Mouse (Mus musculus) MEL (cell line): ENCODE data around the gene Pigl. TPM values are rescaled to one million over a fixed set of nuclear protein-coding genes. Genes with fewer than 3 reads are reported as not detected.
A peak's percentile ranks its signal among the peaks of the same experiment; 100 is the strongest.

ENCODE experiments used
- DNase-seq: peaks from one replicate; pipeline ENCODE4 v3.0.0; 2011; ENCODE audit warnings: low read depth, low spot score
- H3K27ac ChIP-seq: 2 replicates; pipeline ENCODE4 v1.5.1; 2012; ENCODE audit warnings: low read depth, mild to moderate bottlenecking, control low read depth, low read length, moderate library complexity; ENCODE audit not compliant: control insufficient read depth
- H3K27me3 ChIP-seq, 2 experiments: fragments of 150-350 bp in 1 of 2; sonication (generic) in 1 of 2; 2 replicates each; pipeline ENCODE4 v1.6.1; 2012; ENCODE audit warnings: low read length in 2 of 2, mild to moderate bottlenecking in 2 of 2, improper control_type of control experiment in 1 of 2, moderate library complexity in 1 of 2; ENCODE audit not compliant: insufficient read depth in 2 of 2, control insufficient read depth in 1 of 2
- H3K36me3 ChIP-seq, 2 experiments: 2 replicates each; pipeline ENCODE4 v1.6.1; 2012 to 2014; ENCODE audit warnings: low read length in 2 of 2, improper control_type of control experiment in 1 of 2, inconsistent platforms in 1 of 2, mild to moderate bottlenecking in 1 of 2; ENCODE audit not compliant: insufficient read depth in 2 of 2, control insufficient read depth in 1 of 2
- H3K4me1 ChIP-seq, 2 experiments: fragments of 150-350 bp in 1 of 2; sonication (generic) in 1 of 2; 2 replicates each; pipeline ENCODE4 v1.6.1; 2012; ENCODE audit warnings: low read length in 2 of 2, improper control_type of control experiment in 1 of 2, mild to moderate bottlenecking in 1 of 2; ENCODE audit not compliant: insufficient read depth in 2 of 2, control insufficient read depth in 1 of 2
- H3K4me3 ChIP-seq, 2 experiments: fragments of 150-350 bp in 1 of 2; sonication (generic) in 1 of 2; 2 replicates each; pipeline ENCODE4 v1.5.1; 2012; ENCODE audit warnings: low read depth in 2 of 2, low read length in 2 of 2, mild to moderate bottlenecking in 2 of 2, moderate library complexity in 2 of 2, control low read depth in 1 of 2, improper control_type of control experiment in 1 of 2; ENCODE audit not compliant: control insufficient read depth in 1 of 2, insufficient read depth in 1 of 2
- H3K79me2 ChIP-seq: 2 replicates; pipeline ENCODE4 v1.6.1; 2012; ENCODE audit warnings: mild to moderate bottlenecking, low read length, moderate library complexity; ENCODE audit not compliant: control insufficient read depth, poor library complexity, insufficient read depth
- H3K9ac ChIP-seq: 2 replicates; pipeline ENCODE4 v1.6.1; 2012; ENCODE audit warnings: low read depth, mild to moderate bottlenecking, control low read depth, low read length, moderate library complexity; ENCODE audit not compliant: control insufficient read depth, poor library complexity, severe bottlenecking
- H3K9me3 ChIP-seq: fragments of 150-350 bp; sonication (generic); replicated peaks from 2 replicates; pipeline ENCODE4 v1.6.1; 2012; ENCODE audit warnings: mild to moderate bottlenecking, low read length, improper control_type of control experiment, moderate library complexity; ENCODE audit not compliant: insufficient read depth
- CHD1 ChIP-seq: IDR thresholded peaks from 2 replicates; pipeline ENCODE4 v1.6.1; 2012; ENCODE audit warnings: low read depth, mild to moderate bottlenecking, inconsistent platforms, low read length, improper control_type of control experiment
- CHD2 ChIP-seq: IDR thresholded peaks from 2 replicates; pipeline ENCODE4 v1.6.1; 2011; ENCODE audit warnings: low read length, improper control_type of control experiment
- ELF1 ChIP-seq: IDR thresholded peaks from 2 replicates; pipeline ENCODE4 v1.6.1; 2014; ENCODE audit warnings: low read depth, mild to moderate bottlenecking, inconsistent platforms, low read length, improper control_type of control experiment, moderate library complexity
- EP300 ChIP-seq, 2 experiments: IDR thresholded peaks; 2 replicates each; pipeline ENCODE4 v1.6.1; 2011; ENCODE audit warnings: improper control_type of control experiment in 2 of 2, low read length in 2 of 2, low read depth in 1 of 2, mild to moderate bottlenecking in 1 of 2
- ETS1 ChIP-seq: IDR thresholded peaks from 2 replicates; pipeline ENCODE4 v1.6.1; 2012; ENCODE audit warnings: low read depth, mild to moderate bottlenecking, inconsistent platforms, low read length, improper control_type of control experiment, moderate library complexity
- GATA1 ChIP-seq: IDR thresholded peaks from 2 replicates; pipeline ENCODE4 v1.6.1; 2011; ENCODE audit warnings: low read depth, low read length, improper control_type of control experiment
- HCFC1 ChIP-seq: IDR thresholded peaks from 2 replicates; pipeline ENCODE4 v1.6.1; 2012; ENCODE audit warnings: low read depth, mild to moderate bottlenecking, inconsistent platforms, low read length, improper control_type of control experiment, moderate library complexity
- JUND ChIP-seq: IDR thresholded peaks from 2 replicates; pipeline ENCODE4 v1.6.1; 2011; ENCODE audit warnings: low read depth, mild to moderate bottlenecking, improper control_type of control experiment, low read length
- MAFK ChIP-seq: IDR thresholded peaks from 2 replicates; pipeline ENCODE4 v1.6.1; 2011; ENCODE audit warnings: low read depth, mild to moderate bottlenecking, low read length, improper control_type of control experiment, borderline replicate concordance
- MAX ChIP-seq: IDR thresholded peaks from 2 replicates; pipeline ENCODE4 v1.6.1; 2011; ENCODE audit warnings: low read length, improper control_type of control experiment
- MYB ChIP-seq: IDR thresholded peaks from 2 replicates; pipeline ENCODE4 v1.6.1; 2011; ENCODE audit warnings: mild to moderate bottlenecking, low read depth, low read length, improper control_type of control experiment
- MYC ChIP-seq: IDR thresholded peaks from 2 replicates; pipeline ENCODE4 v1.6.1; 2011; ENCODE audit warnings: low read depth, mild to moderate bottlenecking, low read length, improper control_type of control experiment, moderate library complexity
- NELFE ChIP-seq: IDR thresholded peaks from 2 replicates; pipeline ENCODE4 v1.6.1; 2011; ENCODE audit warnings: low read depth, low read length, improper control_type of control experiment
- NRF1 ChIP-seq: IDR thresholded peaks from 2 replicates; pipeline ENCODE4 v1.6.1; 2014; ENCODE audit warnings: low read depth, mild to moderate bottlenecking, inconsistent platforms, low read length, improper control_type of control experiment, moderate library complexity; ENCODE audit not compliant: poor library complexity, insufficient read depth, severe bottlenecking
- POLR2AphosphoS2 ChIP-seq: IDR thresholded peaks from 2 replicates; pipeline ENCODE4 v1.6.1; 2011; ENCODE audit warnings: low read length, improper control_type of control experiment
- POLR2AphosphoS5 ChIP-seq: IDR thresholded peaks from 2 replicates; pipeline ENCODE4 v1.6.1; 2012; ENCODE audit warnings: low read depth, borderline replicate concordance, mild to moderate bottlenecking, inconsistent platforms, low read length, moderate library complexity, mixed read lengths
- RAD21 ChIP-seq: IDR thresholded peaks from 2 replicates; pipeline ENCODE4 v1.6.1; 2011; ENCODE audit warnings: mild to moderate bottlenecking, low read depth, low read length, improper control_type of control experiment
- RCOR1 ChIP-seq: IDR thresholded peaks from 2 replicates; pipeline ENCODE4 v1.6.1; 2012; ENCODE audit warnings: low read depth, mild to moderate bottlenecking, inconsistent platforms, low read length, improper control_type of control experiment
- SIN3A ChIP-seq: IDR thresholded peaks from 2 replicates; pipeline ENCODE4 v1.6.1; 2012; ENCODE audit warnings: low read length, improper control_type of control experiment, inconsistent platforms
- SMC3 ChIP-seq: IDR thresholded peaks from 2 replicates; pipeline ENCODE4 v1.6.1; 2011; ENCODE audit warnings: low read depth, low read length, improper control_type of control experiment
- TAL1 ChIP-seq: IDR thresholded peaks from 2 replicates; pipeline ENCODE4 v1.6.1; 2012; ENCODE audit warnings: mild to moderate bottlenecking, inconsistent platforms, low read length, moderate library complexity, mixed read lengths
- TCF12 ChIP-seq: IDR thresholded peaks from 2 replicates; pipeline ENCODE4 v1.6.1; 2014; ENCODE audit warnings: low read depth, mild to moderate bottlenecking, inconsistent platforms, low read length, improper control_type of control experiment, moderate library complexity
- USF1 ChIP-seq: IDR thresholded peaks from 2 replicates; pipeline ENCODE4 v1.6.1; 2014; ENCODE audit warnings: low read depth, mild to moderate bottlenecking, inconsistent platforms, low read length, improper control_type of control experiment, moderate library complexity
- USF2 ChIP-seq, 2 experiments: IDR thresholded peaks; 2 replicates each; pipeline ENCODE4 v1.6.1; 2011 to 2012; ENCODE audit warnings: improper control_type of control experiment in 2 of 2, low read length in 2 of 2, borderline replicate concordance in 1 of 2, inconsistent platforms in 1 of 2, low read depth in 1 of 2, mild to moderate bottlenecking in 1 of 2; ENCODE audit not compliant: insufficient read depth in 1 of 2
- ZKSCAN1 ChIP-seq: IDR thresholded peaks from 2 replicates; pipeline ENCODE4 v1.6.1; 2012; ENCODE audit warnings: low read depth, mild to moderate bottlenecking, inconsistent platforms, low read length, improper control_type of control experiment, moderate library complexity
- ZNF384 ChIP-seq: IDR thresholded peaks from 2 replicates; pipeline ENCODE4 v1.6.1; 2012; ENCODE audit warnings: low read depth, mild to moderate bottlenecking, inconsistent platforms, low read length, improper control_type of control experiment
- polyA plus RNA-seq, 2 experiments: library from polyadenylated mRNA; stranded (reverse) in 1 of 2; unstranded in 1 of 2; fragments of >175 nt in 1 of 2; fragments of >200 nt in 1 of 2; gene quantifications; 2 replicates each; pipeline versions ENCODE4 v1.2.1 to v1.2.4; 2012; ENCODE audit warnings: low replicate concordance in 2 of 2, low read depth in 1 of 2; ENCODE audit not compliant: insufficient read length in 2 of 2, insufficient read depth in 1 of 2, missing spikeins in 1 of 2
- total RNA-seq: library from RNA; depleted of rRNA; stranded (reverse); fragments of 300-350 nt; gene quantifications from 2 replicates; pipeline ENCODE4 v1.2.3, GENCODE M21; 2012

Pigl gene
- total and polyA plus RNA-seq, 3 experiments = 2.0 to 4.1 TPM; not detected in 1

- no peak for TF ChIP-seq NELFE
- TF ChIP-seq NRF1 = no peak
- no peak for TF ChIP-seq MYB
- no peak for TF ChIP-seq RCOR1
- TF ChIP-seq CHD2 = no peak
- TF ChIP-seq SMC3 = no peak
- peak in 1 of 2 experiments; percentile 45; a peak in 2 of 4 replicates for TF ChIP-seq EP300 (IDR thresholded peaks at IDR 0.05; ENCODE audit: low read depth in 1 of 2, low read length in 2 of 2)
- TF ChIP-seq HCFC1 = no peak
- no peak for TF ChIP-seq USF2 (IDR thresholded peaks at IDR 0.05; ENCODE audit: borderline replicate concordance in 1 of 2, insufficient read depth in 1 of 2, low read depth in 1 of 2, low read length in 2 of 2)
- no peak for TF ChIP-seq CHD1
Observed at GRCm38 (mm10) chr11:62486949-62487348, 28.7 kb downstream of the Pigl start (continued).

DNA sequence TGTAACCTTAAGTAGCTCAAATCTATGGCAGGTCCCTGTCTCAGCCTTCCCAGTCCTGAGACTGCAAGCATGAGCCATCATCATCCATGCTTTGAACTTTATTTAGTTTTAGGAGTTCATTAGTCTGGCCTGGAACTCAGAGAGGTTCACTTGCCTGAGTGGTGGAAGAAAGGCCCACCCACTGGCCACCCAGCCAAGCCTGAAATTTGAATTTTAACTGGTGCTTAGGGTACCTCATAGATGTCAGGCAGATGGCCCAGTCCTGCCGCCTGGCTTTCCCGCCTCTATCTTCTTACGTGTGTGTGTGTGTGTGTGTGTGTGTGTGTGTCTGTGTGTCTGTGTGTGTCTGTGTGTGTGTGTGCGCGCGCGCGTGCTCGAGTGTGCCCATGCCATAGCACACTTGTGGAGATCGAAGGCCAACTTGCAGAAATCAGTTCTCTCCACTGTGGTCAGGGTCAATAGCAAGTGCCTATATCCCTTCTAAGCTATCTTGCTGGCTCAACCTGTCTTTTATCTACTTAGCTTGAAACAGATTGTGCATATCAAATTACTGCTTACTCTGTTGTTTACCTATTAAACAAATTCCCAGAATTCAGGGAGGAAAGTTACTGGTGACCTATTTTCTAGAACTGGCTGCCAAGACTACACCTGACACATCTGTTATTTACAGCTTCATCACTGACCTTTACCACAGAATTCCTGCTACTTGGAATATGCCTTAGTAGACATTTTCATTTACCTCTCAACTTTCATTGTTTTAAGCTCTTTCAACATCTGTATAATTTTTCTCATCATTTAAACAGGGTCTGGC lies 29.5 kb downstream of the Pigl start:
- no peak overlapping the region for H3K9ac ChIP-seq
- peaks cover 0 to 5% of the 10 kb centered on the region in 2 experiments; a peak in 2 of 4 replicates for H3K4me1 ChIP-seq
- H3K9me3 ChIP-seq = no peaks in the 10 kb centered on the region
- no peak overlapping the region for H3K4me3 ChIP-seq
- no peak for DNase-seq
- peaks cover 0 to 4% of the 10 kb centered on the region in 2 experiments; a peak in 2 of 4 replicates for H3K36me3 ChIP-seq
- no peaks in the 10 kb centered on the region for H3K27me3 ChIP-seq
- H3K27ac ChIP-seq = no peak overlapping the region
- TF ChIP-seq TCF12 (no peak), MYC (no peak), ETS1 (no peak), POLR2AphosphoS5 (no peak), MAX (no peak), ZKSCAN1 (no peak), RCOR1 (no peak), MYB (no peak), MAFK (no peak), ZNF384 (no peak), POLR2AphosphoS2 (no peak), SIN3A (no peak), USF1 (no peak), TAL1 (no peak), CHD2 (no peak), RAD21 (no peak), GATA1 (no peak), JUND (no peak), EP300 (IDR thresholded peaks at IDR 0.05; ENCODE audit: low read depth in 1 of 2, low read length in 2 of 2) (no peak), ELF1 (no peak)
- H3K79me2 ChIP-seq = no peaks in the 10 kb centered on the region
